Mouse (Mus musculus): Measurements from ENCODE around the gene Edrf1.

- no peak for TF ChIP-seq POLR2A (IDR thresholded peaks at IDR 0.05; ENCODE audit: extremely low read depth, insufficient read depth, low read length)
- no peak for TF ChIP-seq CTCF (IDR thresholded peaks at IDR 0.05; ENCODE audit: low read depth, low read length)
These were observed 32.8 kb upstream of the Edrf1 start for GRCm38 (mm10) chr7:133604427-133605081.

Measured in liver, adult 2 months (tissue).